In the genomic region with DNA sequence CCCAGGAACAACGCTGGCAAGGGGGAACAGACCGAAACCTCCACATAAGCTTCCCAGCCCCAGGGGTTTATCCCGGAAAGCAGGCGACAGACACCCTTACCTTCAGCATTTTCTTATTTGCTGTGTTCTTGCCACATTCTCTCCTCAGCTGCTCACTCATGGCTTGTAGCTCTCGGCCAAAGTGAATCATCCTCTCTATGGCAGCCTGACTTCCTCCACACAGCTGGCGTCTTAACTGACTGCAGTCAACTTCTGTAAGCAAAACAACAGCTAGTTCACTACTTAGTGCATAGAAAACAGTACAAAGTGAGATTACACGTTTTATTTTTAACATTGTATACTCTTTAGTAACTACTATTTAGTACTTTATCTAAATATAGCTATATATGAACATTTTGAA, we compare ENCODE assay signal across 21 mouse cellular contexts. TPM values are rescaled to one million over a fixed set of nuclear protein-coding genes. Genes with fewer than 3 reads are reported as not detected.
DNase-seq lines count a peak whose midpoint lies in the region; ATAC-seq lines count a peak whose summit lies in the region.
"Had no signal": no experiment of that assay in that cellular context is flagged by ENCODE, and none has a peak within 500 bp of the region (broad histone marks: within the 10 kb centered on the region; RNA-seq: fewer than 3 reads in every experiment).

No protein-coding gene starts in this region.

- no peak for ATAC-seq in monocyte, adult 5-6 weeks (replicated peaks; ENCODE audit: insufficient number of reproducible peaks, low FRiP score, low TSS enrichment, poor library complexity, severe bottlenecking)
- ATAC-seq: forebrain, embryonic 14.5 days; forebrain, postnatal 0 days; hindbrain, postnatal 0 days; inflammation-experienced regulatory T-cells, adult 6 months; intestine, embryonic 16.5 days had no signal

- DNase-seq in heart, adult 11 months = peak; percentile 79
- no peak for DNase-seq in heart, adult 9 months (ENCODE audit: low spot score in 2 of 2)
- DNase-seq in 3T3-L1 (ENCODE audit: low read depth, low spot score) (peak; percentile 45), NIH3T3 (ENCODE audit: low read depth) (peak; percentile 46)
- peak; percentile 6 for DNase-seq in telencephalon, adult 2 months (ENCODE audit: low read depth, low spot score)
- no peak for DNase-seq in spleen, postnatal 14 days (ENCODE audit: low spot score in 2 of 2)
- DNase-seq: adrenal gland, adult 8-10 months; adrenal gland, postnatal 25 days; cerebellum, adult 2 months; cerebellum, adult 9-11 months; cerebellum, postnatal 25 days; forebrain, postnatal 0 days; gastrocnemius, postnatal 10 days; heart, adult 18-20 months; heart, postnatal 14 days; heart, postnatal 4 days had no signal

RNA-seq across cellular contexts. Expression of gene Nol7, which starts 14.1 kb away (rescaled TPM):
- total RNA-seq in monocyte, adult 5-6 weeks (2017) = 180 to 335 TPM (median 181 TPM) in 3 replicates

RNA-seq across cellular contexts. Expression of gene Sirt5, which starts 47.0 kb away (rescaled TPM):
- total RNA-seq in monocyte, adult 5-6 weeks (2017) = 5.7 to 7.8 TPM (median 6.5 TPM) in 3 replicates

Comparison
In these comparisons a context has a peak if more than half of its experiments do, and no peak if none do; other contexts are left out.
1. DNase-seq: peak in heart, adult 11 months (single experiment), 3T3-L1 (single experiment), NIH3T3 (single experiment) and telencephalon, adult 2 months (single experiment); none in heart, adult 9 months (0 of 2) and spleen, postnatal 14 days (0 of 2).